Mouse (Mus musculus) testis, adult 2 months (tissue): ENCODE data around the gene Numa1.

ENCODE experiments used
- CTCF ChIP-seq: fragments of 200-500 bp; IDR thresholded peaks from 2 replicates; pipeline ENCODE4 v1.5.1; 2012; ENCODE audit warnings: low read depth, mild to moderate bottlenecking, inconsistent platforms, low read length, moderate library complexity; ENCODE audit not compliant: control insufficient read depth, insufficient read depth, insufficient replicate concordance
- POLR2A ChIP-seq: fragments of 200-500 bp; IDR thresholded peaks from 2 replicates; pipeline ENCODE4 v1.6.1; 2012; ENCODE audit warnings: low read depth, mild to moderate bottlenecking, inconsistent platforms, low read length, moderate library complexity; ENCODE audit not compliant: control insufficient read depth

DNA sequence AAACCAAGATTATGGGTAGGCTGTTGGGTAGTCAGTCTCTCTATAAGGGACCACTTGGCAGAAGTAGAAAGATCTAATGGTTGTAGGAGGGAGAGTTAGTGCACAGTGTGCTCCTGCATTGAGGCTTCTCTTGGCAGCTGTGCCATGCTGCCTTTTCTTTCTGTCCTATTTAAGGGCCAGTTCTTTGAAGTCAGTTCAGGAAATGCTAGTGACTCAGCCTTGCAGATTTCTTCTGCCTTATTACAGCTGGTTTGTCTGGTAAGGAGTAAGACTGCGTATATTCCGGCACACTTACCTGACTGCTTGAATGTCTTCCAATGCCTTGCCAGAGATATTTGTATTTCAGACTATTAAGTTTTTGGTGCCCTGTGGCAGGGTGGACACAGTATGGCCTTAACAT lies 20.3 kb downstream of the Numa1 start:
- TF ChIP-seq CTCF, result no peak
- TF ChIP-seq POLR2A, result no peak
